Mouse (Mus musculus): ENCODE results near the gene Olfr920.
A peak's percentile ranks its signal among the peaks of the same experiment; 100 is the strongest.

Olfr920 gene

DNA sequence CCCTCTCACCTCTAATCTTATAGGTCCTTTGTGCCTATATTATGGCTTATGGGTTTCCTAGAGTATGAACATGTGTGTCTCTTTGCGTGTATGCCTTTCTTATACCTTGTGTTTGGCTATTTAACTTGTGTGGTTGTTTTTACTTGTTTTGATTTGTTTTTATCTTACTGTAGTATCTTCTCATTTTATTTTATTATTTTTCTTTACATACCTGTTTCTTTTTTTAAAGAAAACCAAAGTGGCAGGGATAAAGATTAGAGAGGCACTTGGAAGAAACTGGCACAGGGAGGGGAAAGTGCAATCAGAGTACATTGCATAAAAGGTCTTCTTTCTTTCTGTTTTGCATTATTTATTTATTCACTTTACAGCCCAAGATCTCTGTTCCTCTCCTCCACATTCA, at the start of gene Olfr920:
Gene Olfr920, plus strand, starts transcription at position 301 of the 400 bp plus-strand sequence.
- DNase-seq: no peak

- peak in 1 of 2 experiments; percentile 6 for DNase-seq
These were observed 34.0 kb upstream of the Olfr920 start, which contains the start of gene Vwa5a for GRCm38 (mm10) chr9:38718102-38718501. TSS of gene Vwa5a (plus strand) at chr9:38718268.

GRCm38 (mm10) chr9:38718927-38719441, 33.1 kb upstream of the Olfr920 start:
- DNase-seq: no peak

GRCm38 (mm10) chr9:38724044-38724443, 28.1 kb upstream of the Olfr920 start:
- DNase-seq: no peak

- DNase-seq: no peak
These were observed 23.9 kb upstream of the Olfr920 start for GRCm38 (mm10) chr9:38728218-38728617.

GRCm38 (mm10) chr9:38741408-38741807, 10.7 kb upstream of the Olfr920 start:
- no peak for DNase-seq

GRCm38 (mm10) chr9:38744619-38745315, 7.3 kb upstream of the Olfr920 start:
- no peak for DNase-seq

DNA sequence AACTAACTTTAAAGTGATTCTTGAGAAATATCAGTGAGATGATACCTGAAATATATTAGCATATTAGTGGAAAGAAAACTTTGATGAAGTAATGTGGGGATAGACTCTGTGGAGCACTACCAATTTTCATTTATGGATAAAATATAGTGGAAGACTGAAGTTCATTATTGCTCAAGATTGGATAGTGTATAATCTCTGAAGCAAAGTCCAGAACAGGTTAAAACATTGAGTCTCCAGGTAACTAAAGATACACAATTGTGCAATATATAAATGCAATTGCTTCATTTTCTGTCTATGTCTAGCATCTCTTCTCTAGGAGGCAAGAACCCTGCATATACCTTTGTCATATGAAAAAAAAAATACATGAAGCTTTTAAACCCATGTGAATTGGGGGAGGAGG, 20.7 kb downstream of the Olfr920 start, which contains the start of gene Olfr921:
Gene Olfr921, plus strand, starts transcription at position 301 of the 400 bp plus-strand sequence.
- no peak for DNase-seq

DNA sequence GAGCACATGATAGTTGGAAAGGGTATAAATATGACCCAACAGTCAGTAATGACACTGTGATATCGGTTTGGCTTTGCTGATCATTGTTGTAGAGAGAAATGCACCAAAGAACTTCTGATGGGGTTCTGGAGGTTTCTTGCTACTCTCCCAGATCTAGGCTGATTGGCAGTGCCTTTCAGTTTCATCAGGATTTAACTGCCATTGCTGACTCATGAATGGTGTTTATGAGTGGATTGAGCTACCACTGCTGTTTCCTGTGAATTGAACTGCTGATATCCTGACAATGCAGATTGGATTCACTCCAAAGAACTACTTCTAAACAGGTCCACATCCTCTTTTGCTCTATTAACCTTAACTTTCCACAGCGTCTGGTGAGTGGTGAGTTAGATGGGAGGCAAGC, 40.6 kb downstream of the Olfr920 start:
- no peak for DNase-seq

DNA sequence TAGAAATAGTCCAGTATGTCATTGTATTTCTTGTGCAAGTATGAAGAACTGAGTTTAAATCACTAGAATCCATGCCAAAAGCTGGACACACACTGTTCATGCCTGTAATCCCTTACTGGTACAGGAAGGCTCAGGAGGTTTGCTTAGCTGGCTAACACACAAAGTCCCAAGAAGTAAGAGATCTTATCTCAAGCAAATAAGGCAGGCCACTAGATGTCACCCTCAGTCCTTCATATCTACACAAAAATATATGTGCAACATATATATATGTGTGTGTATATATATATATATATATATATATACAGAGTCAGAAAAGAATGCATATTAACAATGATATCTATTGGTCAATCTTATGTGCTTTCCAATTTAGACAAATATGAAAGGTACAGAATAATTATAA, 53.6 kb downstream of the Olfr920 start:
- DNase-seq: peak; percentile 1 to 4
